Mouse (Mus musculus): ENCODE results near the gene Cx3cl1.

The Cx3cl1 gene

DNA sequence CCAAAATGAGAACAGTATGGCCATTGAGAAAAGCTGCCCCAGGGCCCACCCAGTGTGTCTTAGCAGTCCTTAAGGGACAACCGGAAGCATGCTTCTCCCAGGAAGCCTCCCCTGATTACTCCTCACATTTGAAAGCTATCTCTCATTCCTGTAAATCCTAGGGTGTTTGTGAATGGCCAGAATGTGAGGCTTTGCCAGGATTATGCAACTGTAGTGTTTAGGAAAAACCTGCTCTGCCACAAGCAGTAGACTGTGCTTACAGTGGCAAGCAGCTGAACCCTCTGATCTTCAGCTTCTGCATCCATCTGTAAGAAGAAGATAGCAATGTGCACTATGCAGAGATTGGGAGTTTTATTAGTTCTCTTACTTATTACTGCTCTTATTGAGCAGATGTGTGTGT is 2.8 kb downstream of the Cx3cl1 start:
- DNase-seq, result no peak

DNA sequence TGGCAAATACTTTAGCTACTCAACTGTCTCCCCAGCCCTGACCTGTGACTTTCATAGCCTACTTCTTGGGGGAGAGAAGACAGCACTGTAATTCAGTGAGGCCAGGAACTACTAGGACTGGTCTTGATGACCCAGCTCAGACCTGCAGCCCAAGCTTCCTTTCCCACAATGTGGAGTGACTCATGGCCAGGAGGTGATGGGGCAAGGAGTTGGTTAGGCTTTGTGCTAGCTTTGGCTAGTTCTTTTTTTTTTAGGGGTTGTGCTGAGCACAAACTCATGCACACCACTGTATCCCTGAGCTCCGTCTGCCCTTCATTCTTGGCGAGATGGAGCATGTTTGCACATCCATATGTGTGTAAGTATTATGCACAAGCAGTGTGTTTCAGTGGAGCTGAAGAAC is 4.5 kb downstream of the Cx3cl1 start:
- DNase-seq, result no peak

DNA sequence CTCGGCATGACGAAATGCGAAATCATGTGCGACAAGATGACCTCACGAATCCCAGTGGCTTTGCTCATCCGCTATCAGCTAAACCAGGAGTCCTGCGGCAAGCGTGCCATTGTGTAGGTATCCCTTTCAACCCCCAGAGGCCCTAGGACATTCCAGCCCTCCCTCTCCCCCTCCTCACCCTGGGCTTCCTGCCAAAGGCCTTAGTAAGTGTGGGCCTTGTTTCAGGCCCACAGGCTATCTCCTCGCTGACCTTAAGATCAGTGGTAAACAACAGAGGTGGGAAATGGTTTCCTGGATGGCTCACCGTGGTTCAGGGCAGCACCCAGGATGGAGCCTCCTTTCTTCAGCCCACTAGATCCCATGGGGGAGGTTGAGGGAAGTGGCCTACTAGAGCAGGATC is 6.2 kb downstream of the Cx3cl1 start:
- DNase-seq, result peak; percentile 31

DNA sequence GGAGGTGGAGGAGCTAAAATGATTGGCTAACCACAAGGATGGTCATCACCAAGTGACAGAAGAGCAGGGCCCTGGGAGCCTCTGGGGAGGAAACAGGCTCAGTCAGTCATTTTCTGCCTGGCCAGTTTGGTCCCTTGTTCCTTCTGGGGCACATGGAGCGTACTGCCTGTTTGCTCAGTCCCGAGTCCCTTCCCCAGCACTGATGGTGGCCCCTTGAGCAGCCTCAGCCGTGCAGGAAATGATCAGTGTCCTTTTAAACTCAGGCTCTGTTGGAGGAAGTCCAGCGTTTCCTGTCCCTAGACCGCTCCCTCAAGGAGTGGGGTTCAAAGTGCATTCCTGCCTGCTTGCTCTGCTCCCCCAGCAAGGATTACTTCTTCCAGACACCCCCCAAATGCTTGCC is 6.7 kb downstream of the Cx3cl1 start:
- no peak for DNase-seq

DNA sequence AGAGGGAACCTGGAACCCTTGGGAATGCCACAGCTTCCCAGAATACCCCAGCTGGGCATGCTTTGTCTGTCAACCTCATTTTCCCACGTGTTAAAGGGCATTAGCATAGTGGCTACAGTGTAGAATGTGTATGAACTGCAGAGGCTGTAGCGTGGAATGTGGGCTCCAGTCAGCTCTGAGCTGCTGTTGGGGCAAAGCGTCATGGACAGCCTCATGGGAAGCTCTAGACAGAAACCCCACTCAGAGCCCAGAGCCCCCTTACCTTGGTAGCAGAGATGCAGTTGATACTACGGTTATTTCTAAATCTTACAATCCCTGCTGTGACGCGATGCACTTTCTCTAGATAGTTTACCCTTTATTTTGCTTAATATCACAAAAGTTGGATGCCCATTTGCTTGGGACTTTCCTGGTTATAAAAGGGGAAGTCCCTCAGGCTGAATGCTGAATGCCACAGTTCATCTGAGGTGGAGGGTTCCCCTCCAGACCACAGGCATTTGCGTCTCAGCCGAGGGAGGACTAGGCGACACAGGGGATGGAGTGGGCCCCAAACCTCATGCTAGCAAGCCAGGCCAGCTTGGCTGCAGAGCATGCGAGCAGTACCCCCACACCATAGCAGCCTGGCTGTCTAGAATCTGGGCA is 7.2 kb downstream of the Cx3cl1 start:
- no peak for DNase-seq

DNA sequence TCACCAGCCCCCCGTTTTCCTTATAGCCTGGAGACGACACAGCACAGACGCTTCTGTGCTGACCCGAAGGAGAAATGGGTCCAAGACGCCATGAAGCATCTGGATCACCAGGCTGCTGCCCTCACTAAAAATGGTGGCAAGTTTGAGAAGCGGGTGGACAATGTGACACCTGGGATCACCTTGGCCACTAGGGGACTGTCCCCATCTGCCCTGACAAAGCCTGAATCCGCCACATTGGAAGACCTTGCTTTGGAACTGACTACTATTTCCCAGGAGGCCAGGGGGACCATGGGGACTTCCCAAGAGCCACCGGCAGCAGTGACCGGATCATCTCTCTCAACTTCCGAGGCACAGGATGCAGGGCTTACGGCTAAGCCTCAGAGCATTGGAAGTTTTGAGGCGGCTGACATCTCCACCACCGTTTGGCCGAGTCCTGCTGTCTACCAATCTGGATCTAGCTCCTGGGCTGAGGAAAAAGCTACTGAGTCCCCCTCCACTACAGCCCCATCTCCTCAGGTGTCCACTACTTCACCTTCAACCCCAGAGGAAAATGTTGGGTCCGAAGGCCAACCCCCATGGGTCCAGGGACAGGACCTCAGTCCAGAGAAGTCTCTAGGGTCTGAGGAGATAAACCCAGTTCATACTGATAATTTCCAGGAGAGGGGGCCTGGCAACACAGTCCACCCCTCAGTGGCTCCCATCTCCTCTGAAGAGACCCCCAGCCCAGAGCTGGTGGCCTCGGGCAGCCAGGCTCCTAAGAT is 7.9 kb downstream of the Cx3cl1 start:
- no peak for DNase-seq

DNA sequence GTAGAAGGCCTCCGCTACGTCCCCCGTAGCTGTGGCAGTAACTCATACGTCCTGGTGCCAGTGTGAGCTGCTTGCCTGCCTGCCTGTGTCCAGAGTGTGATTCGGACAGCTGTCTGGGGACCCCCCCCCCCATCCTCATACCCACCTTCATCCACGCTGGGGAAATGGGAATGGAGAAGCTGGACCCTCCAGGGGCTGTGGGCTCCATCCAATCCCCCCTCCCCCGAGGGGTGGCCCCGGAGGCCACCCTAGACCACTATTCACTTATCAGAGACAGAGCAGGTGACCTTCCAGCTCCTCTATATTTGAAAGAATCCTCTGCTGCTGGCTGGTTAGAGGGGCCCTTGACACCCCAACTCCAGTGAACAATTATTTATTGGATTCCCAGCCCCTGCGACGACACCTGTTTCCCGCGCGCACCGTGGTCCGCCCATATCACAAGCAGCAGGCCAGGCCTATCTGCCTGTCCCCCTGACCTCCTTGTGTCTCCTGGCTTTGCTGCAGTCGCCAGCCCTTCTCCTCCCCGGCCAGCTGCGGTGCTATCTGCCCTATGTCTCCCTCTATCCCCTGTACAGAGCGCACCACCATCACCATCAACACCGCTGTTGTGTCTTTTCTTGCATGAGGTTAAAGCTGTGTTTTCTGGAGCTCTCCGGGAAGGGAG is 8.8 kb downstream of the Cx3cl1 start:
- no peak for DNase-seq

DNA sequence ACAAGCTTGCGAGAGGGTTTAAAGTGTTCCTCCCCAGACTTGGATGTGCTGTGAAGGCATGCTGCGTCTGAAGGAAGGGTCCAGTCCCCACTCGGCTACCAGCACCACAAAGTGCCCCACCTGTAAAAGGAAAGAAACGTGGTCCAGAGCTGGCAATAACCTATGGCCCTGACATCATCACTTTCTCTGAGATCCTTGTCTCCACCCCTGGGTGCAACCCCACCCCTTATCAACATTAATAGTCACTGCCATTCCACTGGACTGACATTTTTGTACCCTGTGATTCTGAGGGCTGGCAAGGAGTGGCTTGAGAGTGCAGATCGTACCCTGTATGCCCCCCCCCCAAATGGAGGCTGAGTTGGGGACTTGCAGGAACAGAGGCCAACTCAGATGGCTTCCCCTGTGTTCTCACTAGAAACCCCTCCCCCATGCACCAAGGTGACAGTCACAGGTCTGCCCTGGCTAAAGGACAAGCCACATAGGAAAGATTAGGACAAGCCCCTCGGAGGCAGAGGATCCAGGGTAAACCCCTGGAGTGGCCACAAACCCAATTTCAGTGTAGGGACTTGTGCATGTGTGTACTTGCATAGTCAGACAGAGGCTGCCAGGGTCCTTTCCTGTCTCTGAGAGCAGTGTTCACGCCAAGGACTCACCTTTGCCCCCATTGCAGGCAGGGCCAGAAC is 9.5 kb downstream of the Cx3cl1 start:
- DNase-seq, result no peak

DNA sequence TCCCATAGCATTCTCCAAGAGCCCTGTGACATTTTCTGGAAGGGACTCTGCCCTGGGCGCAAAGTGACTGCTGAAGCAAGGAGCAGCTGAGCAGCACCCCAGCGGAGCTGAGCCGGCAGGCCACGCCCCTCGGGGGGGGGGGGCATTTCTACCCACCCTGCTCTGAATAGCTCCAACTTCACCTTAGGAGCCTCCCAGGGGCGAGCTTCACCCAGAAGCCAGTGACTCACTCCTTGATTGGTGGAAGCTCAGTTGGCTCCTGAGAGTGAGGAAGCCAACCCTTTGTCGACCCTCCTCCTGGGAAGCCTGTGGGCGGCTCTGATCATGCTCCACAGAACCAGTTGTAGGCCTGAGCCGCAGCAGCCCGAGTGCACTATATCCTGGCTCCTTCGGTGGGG is 10.0 kb downstream of the Cx3cl1 start:
- DNase-seq, result peak; percentile 37

DNA sequence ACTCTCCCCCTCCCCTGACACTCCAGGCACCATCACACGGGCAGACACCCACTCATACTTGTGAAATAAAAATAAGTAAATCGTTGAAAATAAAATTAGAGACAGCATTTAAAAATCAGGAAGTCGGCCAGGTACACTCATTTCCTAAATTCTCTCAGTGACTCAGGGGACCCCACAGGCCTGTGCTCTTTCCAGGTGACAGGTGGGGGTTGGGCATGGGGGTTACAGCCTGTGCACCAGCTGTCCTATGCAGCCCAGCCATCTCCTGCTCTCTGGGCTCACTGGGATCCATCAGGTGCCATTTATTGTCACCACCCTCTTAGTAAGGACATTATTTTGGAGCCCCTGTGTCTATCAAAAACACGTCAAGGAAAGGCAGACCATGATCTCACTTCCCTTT is 12.1 kb downstream of the Cx3cl1 start:
- no peak for DNase-seq

DNA sequence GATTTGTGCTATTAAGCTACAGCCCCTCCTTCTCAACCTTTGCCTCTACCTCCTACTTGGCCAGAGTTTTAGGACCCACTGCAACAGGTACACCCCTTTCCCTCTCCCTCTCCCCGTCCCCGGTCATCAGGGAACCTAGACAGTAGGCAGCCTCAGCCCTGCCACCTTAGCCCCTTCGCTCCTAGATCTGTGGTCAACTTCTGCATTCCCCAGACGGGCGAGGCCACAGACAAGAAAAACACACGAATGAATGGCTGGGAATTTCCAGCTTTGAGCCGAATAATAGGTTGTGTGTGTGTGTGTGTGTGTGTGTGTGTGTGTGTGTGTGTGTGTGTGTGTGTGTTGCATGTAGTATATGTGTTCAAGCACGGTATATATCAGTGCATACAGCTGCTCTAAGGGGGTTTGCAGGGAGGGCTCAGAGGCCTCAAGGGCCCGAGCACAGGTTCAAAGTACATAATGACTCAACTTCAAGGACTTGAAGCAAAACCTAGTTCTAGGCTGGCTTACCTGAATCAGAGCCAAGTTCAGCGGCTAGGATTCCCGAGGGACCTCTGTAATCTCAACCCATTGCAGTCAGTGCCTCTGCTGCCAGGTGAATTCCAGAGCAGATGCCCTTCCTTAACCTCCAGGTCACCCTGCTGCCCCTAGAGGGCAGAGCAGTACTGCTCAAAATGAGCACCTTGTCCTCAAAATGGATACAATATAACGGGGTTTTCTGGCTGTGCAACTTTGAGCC is 13.6 kb downstream of the Cx3cl1 start:
- DNase-seq, result no peak

DNA sequence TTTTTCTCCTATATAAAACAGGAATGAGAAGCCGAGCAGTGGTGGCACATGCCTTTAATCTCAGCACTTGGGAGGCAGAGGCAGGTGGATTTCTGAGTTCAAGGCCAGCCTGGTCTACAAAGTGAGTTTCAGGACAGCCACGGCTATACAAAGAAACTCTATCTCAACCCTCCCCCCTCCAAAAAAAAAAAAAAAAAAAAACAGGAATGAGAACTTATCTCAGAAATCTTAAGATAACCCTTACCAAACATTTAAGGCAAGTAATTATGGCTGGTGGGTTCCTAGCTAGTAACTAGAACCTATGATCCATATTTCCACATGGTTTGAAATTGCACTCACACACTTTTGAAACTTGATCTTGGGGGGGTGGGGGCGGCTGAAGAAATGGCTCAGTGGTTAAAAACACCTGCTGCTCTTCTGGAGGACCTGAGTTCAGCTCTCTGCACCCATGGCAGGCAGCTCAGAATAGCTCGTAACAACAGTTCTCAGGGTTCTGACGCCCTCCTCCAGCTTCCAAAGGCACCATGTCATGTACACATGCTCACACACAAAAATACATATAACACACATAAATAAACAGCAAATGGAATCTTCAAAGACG is 14.3 kb downstream of the Cx3cl1 start:
- no peak for DNase-seq

DNA sequence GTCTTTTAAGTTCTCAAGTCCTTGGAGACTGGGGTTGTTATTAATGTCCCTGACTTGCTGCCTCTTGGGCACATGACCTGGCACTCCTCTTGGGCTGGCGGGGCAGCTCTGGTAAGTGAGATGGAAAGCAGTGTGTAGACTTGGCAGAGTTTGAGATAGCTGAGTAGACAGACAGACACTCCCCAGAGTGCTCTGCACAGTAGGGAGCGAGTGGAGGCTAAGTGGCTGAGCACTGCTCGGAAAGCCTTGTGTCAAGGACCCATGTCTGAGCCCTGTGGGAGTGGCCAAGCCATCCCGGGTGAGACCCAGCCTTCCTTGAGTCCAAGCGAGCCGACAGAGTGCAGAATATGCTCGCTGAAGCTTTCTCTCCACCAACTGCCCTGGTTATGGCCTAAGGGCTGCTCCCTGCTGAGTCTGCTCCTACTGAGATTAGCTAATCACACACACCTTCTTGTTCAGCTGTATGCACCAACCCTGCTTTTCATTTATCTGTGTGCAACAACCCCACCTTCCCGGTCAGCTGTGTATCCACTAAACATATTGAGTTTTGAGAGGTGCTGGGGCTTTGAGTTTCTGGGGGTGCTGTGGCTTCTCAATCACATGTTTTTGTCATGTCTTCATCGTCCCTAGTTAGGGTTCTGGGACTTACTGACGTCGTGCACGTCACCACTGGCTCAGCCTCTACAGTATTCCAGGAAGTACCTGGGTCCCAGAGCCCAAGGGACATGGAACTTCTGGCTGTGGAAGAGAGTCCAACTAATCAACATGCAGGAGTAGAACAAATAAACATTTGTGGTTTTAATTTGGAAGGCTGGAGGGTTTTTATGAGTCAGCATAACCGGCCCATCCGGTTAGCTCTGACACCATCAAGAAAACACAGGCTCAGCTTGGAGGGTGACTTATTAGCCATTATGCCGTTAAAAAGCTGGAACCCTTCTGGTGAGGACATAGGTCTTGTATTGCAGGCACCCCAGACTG is 16.0 kb downstream of the Cx3cl1 start:
- no peak for DNase-seq

DNA sequence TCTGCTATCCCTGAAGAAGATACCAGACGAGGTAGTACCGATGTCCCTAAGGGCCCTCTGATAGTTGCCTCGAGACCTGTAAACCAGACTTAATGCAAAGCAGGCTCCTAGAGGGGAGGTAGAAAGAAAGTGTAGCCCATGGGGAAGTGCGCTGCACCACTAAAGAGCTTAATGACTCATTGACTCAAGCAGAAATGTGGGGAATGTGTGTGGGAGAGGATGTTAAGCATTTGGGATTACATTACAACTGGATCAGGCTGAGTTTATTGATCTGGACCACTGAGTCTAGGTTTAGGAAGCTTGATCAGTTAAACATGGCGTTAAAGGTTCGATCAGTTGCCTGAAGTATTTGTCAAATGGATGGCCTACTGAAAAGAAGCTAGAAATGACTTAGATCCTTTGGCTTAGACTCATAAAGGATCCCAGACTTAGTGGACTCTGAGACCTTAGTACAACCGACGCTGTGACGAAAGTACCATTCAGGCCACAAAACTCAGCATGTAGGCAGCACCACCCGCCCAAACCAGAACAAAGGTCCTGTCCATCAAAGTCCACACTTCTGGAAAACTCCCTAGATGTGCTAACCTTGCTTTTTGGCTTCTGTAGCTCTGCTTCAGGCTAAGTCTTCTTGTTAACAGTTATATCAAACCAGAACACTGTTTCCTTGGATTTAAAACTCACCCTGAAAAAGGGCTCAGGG is 17.6 kb downstream of the Cx3cl1 start:
- DNase-seq, result no peak

DNA sequence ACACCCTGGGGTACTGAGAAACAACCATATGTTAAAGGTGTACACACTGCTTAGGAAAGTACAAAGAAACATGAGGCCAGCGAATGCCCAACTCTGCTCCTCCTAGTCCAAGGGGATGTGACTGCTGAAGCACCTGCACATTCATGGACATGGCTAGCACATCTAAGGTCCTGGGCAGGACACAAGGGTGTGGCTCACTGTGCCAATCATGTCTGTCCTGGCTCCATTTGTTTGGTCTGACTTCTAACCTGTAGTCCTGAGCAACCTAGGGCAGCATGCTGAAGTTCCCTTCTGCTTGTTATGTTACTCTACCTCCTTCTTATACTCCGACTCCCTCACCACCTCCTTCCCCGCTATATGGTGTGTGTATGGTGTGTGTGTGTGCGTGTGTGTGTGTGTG is 22.6 kb downstream of the Cx3cl1 start:
- DNase-seq, result no peak

DNA sequence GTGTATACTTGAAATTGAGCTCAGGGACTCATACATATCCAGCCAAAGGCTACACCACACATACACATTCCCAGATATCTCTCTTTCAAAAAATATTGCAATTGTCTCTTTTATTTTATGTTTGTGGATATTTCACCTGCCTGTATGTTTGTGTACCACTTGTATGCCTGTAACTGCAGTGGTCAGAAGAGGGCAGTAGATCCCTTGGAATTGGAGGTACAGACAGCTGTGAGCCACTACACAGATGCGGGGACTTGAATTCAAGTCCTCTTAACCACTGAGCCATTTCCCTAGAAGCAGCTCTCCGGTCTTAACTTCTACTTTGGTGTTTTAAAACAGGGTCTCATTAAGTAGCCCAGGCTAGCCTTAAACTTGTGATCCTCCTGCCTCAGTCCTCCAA is 23.0 kb downstream of the Cx3cl1 start:
- no peak for DNase-seq

DNA sequence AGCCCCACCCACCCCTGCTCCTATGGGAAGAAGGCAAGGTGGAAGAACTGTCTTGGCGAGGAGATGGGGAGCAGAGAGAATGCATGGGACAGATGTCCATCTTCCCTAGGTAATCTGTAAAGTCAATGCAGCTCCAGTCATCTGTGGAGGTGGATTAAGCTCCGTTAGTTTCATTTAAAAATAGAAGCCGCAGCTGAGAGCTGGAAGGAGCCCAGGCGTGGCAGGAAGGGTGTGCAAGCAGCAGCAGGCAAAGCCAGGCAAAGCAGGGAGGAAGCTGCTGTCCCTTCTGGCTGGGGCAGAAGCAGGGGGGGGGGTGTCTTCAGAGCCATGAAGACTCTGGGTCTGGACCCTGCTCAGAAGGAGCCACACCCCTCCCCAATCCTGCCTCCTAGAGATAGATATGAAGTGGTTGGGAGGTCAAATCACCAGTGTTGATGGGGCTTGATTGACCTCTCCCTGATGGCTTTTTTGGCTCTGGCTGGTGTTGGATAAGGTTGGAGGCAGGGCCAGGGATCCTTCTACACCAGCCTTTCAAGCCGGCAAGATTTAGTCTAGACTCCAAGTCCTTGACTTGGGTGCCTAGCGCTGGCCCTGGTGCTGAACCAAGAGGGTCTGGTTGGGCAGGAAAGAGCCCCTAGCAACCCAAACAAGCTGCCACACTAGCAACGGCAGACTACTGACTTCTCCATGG is 28.6 kb downstream of the Cx3cl1 start:
- DNase-seq, result peak; percentile 68

DNA sequence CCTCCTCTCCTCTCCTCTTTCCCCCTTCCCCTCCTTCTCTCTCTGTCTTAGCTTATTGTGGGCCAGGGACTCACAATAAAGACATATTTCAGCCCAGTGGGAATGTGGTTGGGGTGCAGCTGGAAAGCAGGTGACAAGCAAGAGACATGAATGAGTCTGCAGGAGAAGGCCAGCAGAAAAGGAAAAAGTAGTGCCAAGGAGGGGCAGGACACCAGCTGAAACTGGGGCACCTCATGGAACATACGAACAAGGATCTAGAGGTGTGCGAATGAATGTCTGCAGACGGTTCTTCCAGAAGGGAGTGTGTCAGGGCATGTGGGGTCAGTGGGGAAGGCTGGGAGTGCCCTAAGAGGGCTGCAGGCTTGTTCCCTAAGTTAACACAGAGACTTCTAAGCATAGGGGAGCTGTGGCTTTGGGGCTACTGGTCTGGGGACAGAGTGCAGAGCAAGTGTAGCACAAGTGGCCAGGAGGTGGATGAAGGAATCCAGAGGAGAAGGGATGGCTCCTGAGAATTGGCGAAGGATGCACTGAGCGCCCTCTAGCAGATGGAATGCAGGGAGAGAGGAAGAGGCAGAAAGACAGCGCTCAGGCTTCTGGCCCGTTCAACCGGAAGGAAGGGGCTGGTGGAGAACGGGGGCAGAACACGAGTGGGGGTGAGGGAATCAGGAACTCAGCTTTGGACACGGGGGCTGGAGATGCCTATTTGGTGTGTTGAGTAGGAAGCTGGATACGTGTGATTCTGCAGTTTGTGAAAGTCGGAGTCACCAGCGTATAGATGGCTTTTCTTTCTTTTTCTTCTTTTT is 29.7 kb downstream of the Cx3cl1 start:
- peak; percentile 51 for DNase-seq

DNA sequence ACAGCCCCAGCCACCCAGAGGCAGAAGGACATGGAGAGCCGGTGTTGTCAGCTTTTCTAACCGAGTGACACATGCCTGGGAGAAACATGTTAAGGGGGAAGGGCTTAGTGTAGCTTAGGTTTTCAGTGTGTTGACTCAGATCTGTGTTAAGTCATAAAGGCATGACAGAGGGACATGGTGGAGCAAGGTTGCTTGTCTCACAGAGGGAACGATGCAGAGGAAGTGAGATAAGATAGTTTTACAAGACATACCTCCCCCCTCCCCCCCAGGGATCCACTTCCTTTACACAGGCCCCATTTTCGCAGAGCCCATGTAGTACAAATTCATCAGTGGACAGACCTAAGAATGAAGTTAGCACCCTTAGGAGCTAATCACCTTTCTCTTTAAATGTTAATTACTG is 30.6 kb downstream of the Cx3cl1 start:
- DNase-seq, result no peak
